Mouse (Mus musculus) forebrain, embryonic 11.5 days (tissue): ENCODE measurements around the gene Kiss1. TPM values are rescaled to one million over a fixed set of nuclear protein-coding genes. Genes with fewer than 3 reads are reported as not detected.

ENCODE experiments used
- ATAC-seq: fragments of 200-750 bp; cut with Nextera tagmentation; replicated peaks from 2 replicates; pipeline ENCODE4 v1.8.0; 2017; ENCODE audit warnings: moderate TSS enrichment; ENCODE audit not compliant: low FRiP score
- DNase-seq: peaks from one replicate; pipeline ENCODE4 v3.0.0-alpha.2; 2017; ENCODE audit warnings: low spot score
- H3K27ac ChIP-seq: fragments of 300-500 bp; sonication (generic); 2 replicates; pipeline ENCODE4 v1.5.1; 2014; ENCODE audit warnings: low read depth, low read length
- H3K27me3 ChIP-seq: fragments of 300-500 bp; sonication (generic); 2 replicates; pipeline ENCODE4 v1.6.1; 2014; ENCODE audit warnings: mild to moderate bottlenecking, low read length, mixed read lengths; ENCODE audit not compliant: control insufficient read depth, insufficient read depth
- H3K36me3 ChIP-seq: fragments of 300-500 bp; sonication (generic); 2 replicates; pipeline ENCODE4 v1.6.1; 2014; ENCODE audit warnings: mild to moderate bottlenecking, low read length, moderate library complexity, mixed read lengths; ENCODE audit not compliant: control insufficient read depth, insufficient read depth
- H3K4me1 ChIP-seq: fragments of 300-500 bp; sonication (generic); replicated peaks from 2 replicates; pipeline ENCODE4 v1.6.1; 2014; ENCODE audit warnings: low read length, mixed read lengths; ENCODE audit not compliant: control insufficient read depth, insufficient read depth
- H3K4me2 ChIP-seq: fragments of 300-500 bp; sonication (generic); 2 replicates; pipeline ENCODE4 v1.6.1; 2014; ENCODE audit warnings: low read depth, mild to moderate bottlenecking, low read length, moderate library complexity, mixed read lengths; ENCODE audit not compliant: severe bottlenecking
- H3K4me3 ChIP-seq: fragments of 300-500 bp; sonication (generic); 2 replicates; pipeline ENCODE4 v1.5.1; 2014; ENCODE audit warnings: low read depth, low read length
- H3K9ac ChIP-seq: fragments of 300-500 bp; sonication (generic); 2 replicates; pipeline ENCODE4 v1.6.1; 2014; ENCODE audit warnings: low read length
- H3K9me3 ChIP-seq: fragments of 300-500 bp; sonication (generic); 2 replicates; pipeline ENCODE4 v1.6.1; 2016; ENCODE audit warnings: low read length, mixed read lengths; ENCODE audit not compliant: control insufficient read depth
- WGBS: fragments of 180-500 bp; shearing (Covaris S2); extraction: QIAGEN DNeasy Blood & Tissue Kit; methylation state at CpG from one replicate; pipeline ENCODE4 v1.1.7; 2014; 5-methylcytosine and 5-hydroxymethylcytosine counted together
- polyA plus RNA-seq: library from polyadenylated mRNA; unstranded; fragments of >200 nt; fragmentation: Nextera tagmentation; extraction: Ambion mirVana; gene quantifications from 2 replicates; pipeline ENCODE4 v1.2.1, GENCODE M21; 2014

Kiss1 gene
- polyA plus RNA-seq, result 0.43 TPM in 1 of 2 replicates, not detected in the other

GRCm38 (mm10) chr1:133321267-133321925 lies at the start of gene Kiss1:
Kiss1 (plus strand) TSS chr1:133321875.
- no peak for ATAC-seq
- Histone ChIP-seq H3K27me3 (no peaks in the 10 kb centered on the region), H3K4me1 (0 out of 2 replicates have a peak, but pooled peaks cover 3% of the 10 kb centered on the region), H3K9me3 (no peaks in the 10 kb centered on the region), H3K4me3 (no peak within 1 kb of the TSS), H3K36me3 (no peaks in the 10 kb centered on the region), H3K27ac (no peak within 1 kb of the TSS), H3K9ac (no peak within 1 kb of the TSS), H3K4me2 (no peak within 1 kb of the TSS)
- no peak for DNase-seq
- WGBS, result 84% methylated on average over 13 of the region's 13 CpGs

GRCm38 (mm10) chr1:133274163-133274562 lies 47.5 kb upstream of the Kiss1 start:
- ATAC-seq (no peak), DNase-seq (no peak)
- Histone ChIP-seq H3K27ac (no peak overlapping the region), H3K4me1 (no peaks in the 10 kb centered on the region), H3K27me3 (no peaks in the 10 kb centered on the region), H3K9me3 (no peaks in the 10 kb centered on the region), H3K36me3 (no peaks in the 10 kb centered on the region; the same call in 1 of the 2 replicates), H3K9ac (no peak overlapping the region), H3K4me2 (no peak overlapping the region), H3K4me3 (no peak overlapping the region)
- WGBS, result 89% methylated on average over 19 of the region's 19 CpGs

- no peak for DNase-seq
- Histone ChIP-seq H3K27me3 (no peaks in the 10 kb centered on the region), H3K4me3 (no peak overlapping the region), H3K27ac (no peak overlapping the region), H3K9ac (no peak overlapping the region), H3K36me3 (no peaks in the 10 kb centered on the region; the same call in 1 of the 2 replicates), H3K4me1 (no peaks in the 10 kb centered on the region), H3K9me3 (no peaks in the 10 kb centered on the region), H3K4me2 (no peak overlapping the region)
- ATAC-seq, result no peak
- WGBS, result 79% methylated on average over 5 of the region's 5 CpGs
Measured at GRCm38 (mm10) chr1:133276983-133277382, 44.7 kb upstream of the Kiss1 start.

- no peaks in the 10 kb centered on the region for H3K4me1 ChIP-seq
Measured at GRCm38 (mm10) chr1:133278539-133278938, 43.1 kb upstream of the Kiss1 start.

DNA sequence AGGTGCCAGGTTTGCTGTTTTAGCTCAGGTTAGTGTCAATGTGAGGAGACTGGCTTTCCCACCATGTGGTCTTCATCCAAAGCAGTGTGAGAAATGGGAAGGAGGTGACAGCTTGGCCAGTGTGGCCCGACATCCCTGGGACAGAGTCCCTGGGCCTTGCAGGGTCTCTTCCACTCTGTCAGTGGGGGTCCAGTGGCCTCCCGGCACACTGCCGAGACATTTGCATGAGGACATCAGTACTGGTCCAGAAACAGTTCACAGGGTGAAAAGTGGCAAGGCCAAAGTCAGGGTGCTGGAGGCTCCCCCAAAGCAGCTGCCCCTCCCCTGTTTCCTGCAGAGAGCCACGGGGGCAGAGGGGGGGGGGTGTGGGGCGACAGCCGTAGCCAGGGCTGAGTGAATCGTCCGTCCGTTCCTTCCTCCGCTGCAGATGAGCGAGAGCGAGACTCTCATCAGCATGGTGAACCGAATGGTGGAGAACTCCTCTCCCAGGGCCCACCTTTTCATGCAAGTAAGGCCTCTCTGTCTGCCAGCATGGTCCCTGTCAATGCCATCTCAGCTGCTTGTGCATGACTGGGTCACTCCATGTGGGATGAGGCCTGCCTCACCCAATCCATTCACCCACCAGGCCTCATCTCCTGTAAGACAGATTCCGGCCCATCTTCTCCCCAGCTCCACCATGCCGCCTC lies 42.6 kb upstream of the Kiss1 start:
- DNase-seq (no peak), ATAC-seq (no peak)
- H3K9me3 ChIP-seq, result no peaks in the 10 kb centered on the region
- H3K4me3 ChIP-seq, result no peak overlapping the region
- no peak overlapping the region for H3K9ac ChIP-seq
- H3K4me2 ChIP-seq, result no peak overlapping the region
- H3K4me1 ChIP-seq, result no peaks in the 10 kb centered on the region
- WGBS, result 79% methylated on average over 15 of the region's 15 CpGs
- no peak overlapping the region for H3K27ac ChIP-seq
- no peaks in the 10 kb centered on the region for H3K27me3 ChIP-seq
- no peaks in the 10 kb centered on the region; the same call in 1 of the 2 replicates for H3K36me3 ChIP-seq

More at GRCm38 (mm10) chr1:133278539-133278938, 43.1 kb upstream of the Kiss1 start:
- WGBS, result 81% methylated on average over 6 of the region's 6 CpGs
- Histone ChIP-seq H3K36me3 (no peaks in the 10 kb centered on the region; the same call in 1 of the 2 replicates), H3K27ac (no peak overlapping the region), H3K4me2 (no peak overlapping the region), H3K9me3 (no peaks in the 10 kb centered on the region), H3K27me3 (no peaks in the 10 kb centered on the region), H3K9ac (no peak overlapping the region), H3K4me3 (no peak overlapping the region)
- no peak for ATAC-seq
- DNase-seq, result no peak

GRCm38 (mm10) chr1:133279632-133280093 lies 42.0 kb upstream of the Kiss1 start:
- no peak for DNase-seq
- Histone ChIP-seq H3K4me2 (no peak overlapping the region), H3K4me1 (no peaks in the 10 kb centered on the region), H3K36me3 (no peaks in the 10 kb centered on the region; the same call in 1 of the 2 replicates), H3K4me3 (no peak overlapping the region), H3K27ac (no peak overlapping the region), H3K9ac (no peak overlapping the region), H3K9me3 (no peaks in the 10 kb centered on the region), H3K27me3 (no peaks in the 10 kb centered on the region)
- ATAC-seq, result no peak
- 90% methylated on average over 11 of the region's 11 CpGs for WGBS

DNA sequence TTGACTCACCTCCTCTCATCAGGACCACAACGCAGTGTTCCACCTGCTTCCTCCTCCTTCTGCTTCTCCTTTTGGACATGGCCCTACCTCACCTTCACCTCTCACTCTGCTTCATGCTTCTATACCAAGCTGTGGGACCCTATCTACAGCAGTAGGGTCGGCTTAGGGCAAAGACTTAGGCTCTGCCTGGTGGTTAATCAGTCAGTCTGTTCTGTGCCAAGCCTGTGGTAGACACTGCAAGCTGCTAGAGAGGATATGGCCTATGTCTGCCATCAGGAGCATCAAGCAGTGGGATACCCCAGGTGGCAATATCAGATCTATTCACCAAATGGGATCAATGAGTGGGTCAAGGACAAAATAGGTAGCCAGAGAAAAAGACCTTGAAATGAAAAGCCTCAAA lies 41.1 kb upstream of the Kiss1 start:
- H3K27ac ChIP-seq, result no peak overlapping the region
- no peak for ATAC-seq
- no peaks in the 10 kb centered on the region for H3K4me1 ChIP-seq
- DNase-seq, result no peak
- H3K9me3 ChIP-seq, result no peaks in the 10 kb centered on the region
- WGBS, result 91% methylated on average over 2 of the region's 2 CpGs
- H3K36me3 ChIP-seq, result no peaks in the 10 kb centered on the region; the same call in 1 of the 2 replicates
- no peak overlapping the region for H3K4me2 ChIP-seq
- no peaks in the 10 kb centered on the region for H3K27me3 ChIP-seq
- H3K9ac ChIP-seq, result no peak overlapping the region
- H3K4me3 ChIP-seq, result no peak overlapping the region

DNA sequence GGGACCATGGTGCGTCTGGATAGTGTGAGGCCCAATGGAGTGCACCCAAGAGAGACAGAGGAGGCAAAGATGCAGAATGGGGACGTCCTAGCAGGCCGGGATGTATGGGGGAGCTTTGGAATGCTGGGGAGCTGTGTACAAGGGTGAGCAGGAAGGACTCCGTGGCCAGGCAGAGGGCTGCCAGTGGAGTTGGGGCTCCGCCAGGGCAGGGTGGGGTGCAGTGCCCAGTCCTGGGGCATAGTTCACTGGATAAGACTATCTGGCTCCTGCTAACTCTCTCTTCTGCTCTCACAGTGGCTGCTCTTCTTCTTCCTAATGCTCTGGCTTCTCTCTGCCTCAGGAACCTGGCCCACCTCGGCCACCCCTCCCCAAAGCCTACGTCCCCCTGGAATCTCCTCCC lies 35.8 kb upstream of the Kiss1 start:
- Histone ChIP-seq H3K36me3 (no peaks in the 10 kb centered on the region; the same call in 1 of the 2 replicates), H3K9me3 (no peaks in the 10 kb centered on the region), H3K4me3 (no peak overlapping the region), H3K4me1 (no peaks in the 10 kb centered on the region), H3K27ac (no peak overlapping the region), H3K27me3 (no peaks in the 10 kb centered on the region), H3K9ac (no peak overlapping the region), H3K4me2 (no peak overlapping the region)
- 87% methylated on average over 7 of the region's 7 CpGs for WGBS
- ATAC-seq, result no peak
- no peak for DNase-seq
